Mouse (Mus musculus) megakaryocyte progenitor cell, adult 5-6 weeks (primary cell): ENCODE results near the gene Sfxn5. TPM values are rescaled to one million over a fixed set of nuclear protein-coding genes. Genes with fewer than 3 reads are reported as not detected.

Experiments used
- ATAC-seq: replicated peaks from 2 replicates; pipeline ENCODE4 v1.8.0; 2016; ENCODE audit warnings: mild to moderate bottlenecking, moderate TSS enrichment, inconsistent platforms; ENCODE audit not compliant: poor library complexity
- total RNA-seq, 2 experiments: library from RNA; stranded (forward) in 1 of 2; stranded (reverse) in 1 of 2; fragments of 157-497, 149-512 nt in 1 of 2; fragments of 200-1000 nt in 1 of 2; gene quantifications; 2 replicates each; pipeline versions ENCODE4 v1.2.3 to v1.2.4; 2015 to 2017

Gene Sfxn5
- total RNA-seq, 2 experiments from 2014 or later: 1.7 to 2.7 TPM

DNA sequence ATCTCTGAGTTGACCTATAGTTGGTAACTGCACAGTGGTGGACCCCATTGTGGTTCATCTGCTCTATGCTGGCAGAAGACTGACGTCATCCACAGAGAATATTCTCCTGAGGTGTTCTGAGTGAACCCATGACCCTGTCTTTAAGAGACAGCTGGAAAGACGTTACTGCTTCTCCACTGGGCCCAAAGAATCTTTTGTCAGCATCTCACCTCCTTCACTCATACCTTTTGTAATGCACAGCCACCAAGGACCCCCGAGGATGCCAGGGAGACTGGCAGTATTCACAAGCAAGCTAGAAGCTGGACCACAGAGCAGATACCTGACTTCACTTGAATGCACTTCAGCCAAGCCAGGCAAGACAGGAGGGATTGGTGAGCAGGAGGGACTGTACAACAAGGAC lies 2.1 kb upstream of the Sfxn5 start:
- ATAC-seq: no peak

DNA sequence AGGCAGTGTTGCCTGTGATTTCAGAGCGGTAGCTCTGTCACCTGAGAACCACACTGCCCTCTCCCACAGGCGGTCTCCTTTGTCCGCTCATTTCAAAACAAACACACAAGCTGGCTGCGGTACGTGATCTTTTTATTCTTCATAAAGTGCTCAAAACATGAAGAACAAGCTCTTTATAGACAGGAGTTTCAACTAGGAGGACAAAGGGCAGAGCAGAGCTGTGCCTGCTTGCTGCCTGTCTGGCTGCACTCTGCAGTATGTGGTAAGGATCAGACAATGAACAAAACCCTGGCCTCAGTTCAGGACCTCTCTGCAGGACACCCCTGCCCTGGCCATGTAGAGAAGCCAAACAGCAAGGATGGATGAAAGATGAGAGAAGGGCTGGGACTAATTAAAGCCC lies 1.6 kb upstream of the Sfxn5 start:
- no peak for ATAC-seq

DNA sequence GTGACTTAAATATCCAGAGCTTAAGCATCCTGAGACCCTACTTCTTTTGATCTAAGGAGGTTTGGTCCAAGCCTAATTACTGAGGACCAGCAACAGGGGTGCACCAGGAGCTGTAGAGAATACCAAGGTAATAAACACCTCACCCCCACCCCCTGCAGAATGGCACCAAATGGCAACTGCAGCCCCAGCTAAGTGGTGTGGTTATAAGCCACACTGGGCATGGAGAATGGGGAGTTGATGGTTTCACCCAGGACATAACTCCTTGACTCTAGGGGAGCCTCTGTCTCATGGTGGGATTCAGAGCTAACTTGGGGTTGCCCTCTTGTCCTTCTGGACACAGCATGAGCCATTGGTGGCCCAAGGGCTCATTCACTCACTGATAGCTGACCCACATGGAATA lies 1.0 kb upstream of the Sfxn5 start:
- no peak for ATAC-seq

DNA sequence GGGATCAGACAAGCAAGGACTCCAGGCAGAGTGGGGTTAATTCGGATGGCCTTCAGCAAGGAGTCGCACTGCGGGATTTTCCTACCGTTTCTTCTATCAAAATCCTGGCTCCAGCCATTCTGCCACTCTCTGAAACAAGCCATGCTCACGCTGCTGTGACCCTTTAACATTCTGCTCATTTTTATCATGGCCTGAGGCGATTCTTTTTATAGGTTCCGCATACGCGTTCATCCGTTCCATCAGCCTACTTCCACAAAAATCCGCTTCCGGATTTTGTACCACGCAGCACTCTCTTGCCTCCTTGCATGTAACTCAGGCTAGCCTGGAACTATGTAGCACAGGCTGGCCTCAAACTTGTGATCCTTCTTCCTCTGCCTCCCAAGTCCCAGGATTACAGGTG lies 510 bp upstream of the Sfxn5 start:
- peak; percentile 41 for ATAC-seq

DNA sequence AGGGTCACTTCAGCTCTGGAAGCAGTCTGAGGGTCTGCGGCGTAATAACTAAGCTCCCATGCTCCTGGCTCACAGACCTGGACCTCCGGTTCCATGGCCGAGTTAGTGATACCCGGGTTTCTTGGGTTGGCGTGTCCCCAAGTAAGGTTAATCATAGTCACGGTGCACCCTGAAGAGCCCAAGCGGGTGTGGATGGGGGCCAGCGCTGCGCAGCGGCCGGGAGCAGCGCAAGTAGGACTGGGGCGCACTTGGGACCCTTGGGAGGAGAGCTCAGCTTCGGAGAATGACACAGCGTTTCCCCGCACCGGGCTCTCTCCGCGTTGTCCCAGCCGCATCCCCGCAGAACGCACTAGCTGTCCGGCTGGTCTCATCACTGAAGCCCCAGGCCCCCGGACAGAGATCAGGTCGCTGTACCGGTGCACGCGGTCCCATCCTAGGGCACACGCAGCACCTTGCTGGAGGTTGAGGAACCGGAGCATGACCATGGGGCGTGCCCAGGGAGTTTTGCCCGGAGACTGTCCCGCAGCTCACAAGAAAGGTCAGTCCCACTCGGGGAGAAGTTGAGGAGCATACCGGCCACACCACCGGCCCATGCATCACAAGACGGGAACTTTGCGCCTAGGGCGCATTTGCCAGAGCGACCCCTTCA lies 747 bp downstream of the Sfxn5 start:
- peak; percentile 24 for ATAC-seq

- ATAC-seq: no peak
These were observed 1.5 kb downstream of the Sfxn5 start for GRCm38 (mm10) chr6:85331736-85332135.

DNA sequence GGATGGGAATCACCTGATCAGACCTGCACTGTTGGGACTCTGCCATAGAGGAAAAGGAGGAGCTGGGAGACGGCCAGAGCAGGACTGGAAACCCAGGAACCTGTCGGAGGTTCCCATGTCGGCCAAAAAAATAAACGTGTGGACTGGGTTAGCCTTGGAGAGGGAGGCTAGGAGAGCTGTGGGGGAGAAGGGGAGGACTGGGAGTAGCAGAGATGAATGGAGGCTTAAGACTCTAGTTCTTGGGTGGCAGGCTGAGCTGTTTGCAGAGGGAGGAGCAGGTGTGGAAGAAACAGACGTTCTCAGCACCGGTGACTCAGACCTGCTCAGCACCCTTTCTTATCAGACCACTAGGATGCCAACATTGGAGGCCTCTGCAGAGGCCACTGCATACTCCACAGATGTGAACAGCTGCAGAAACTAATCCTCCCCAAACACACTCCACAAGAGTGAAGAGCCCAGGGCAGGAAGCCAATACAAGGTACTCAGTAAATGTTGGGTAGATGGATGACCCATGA lies 1.9 kb downstream of the Sfxn5 start:
- ATAC-seq: no peak

- no peak for ATAC-seq
These were observed 3.5 kb downstream of the Sfxn5 start for GRCm38 (mm10) chr6:85329666-85330185.

- ATAC-seq: peak; percentile 35; the same call in 1 of the 2 replicates
These were observed 6.7 kb downstream of the Sfxn5 start for GRCm38 (mm10) chr6:85326564-85326963.

- peak; percentile 42 for ATAC-seq
These were observed 8.1 kb downstream of the Sfxn5 start for GRCm38 (mm10) chr6:85325109-85325508.

GRCm38 (mm10) chr6:85320445-85320866 lies 12.8 kb downstream of the Sfxn5 start:
- no peak for ATAC-seq

- ATAC-seq: no peak
These were observed 17.0 kb downstream of the Sfxn5 start for GRCm38 (mm10) chr6:85316211-85316610.

DNA sequence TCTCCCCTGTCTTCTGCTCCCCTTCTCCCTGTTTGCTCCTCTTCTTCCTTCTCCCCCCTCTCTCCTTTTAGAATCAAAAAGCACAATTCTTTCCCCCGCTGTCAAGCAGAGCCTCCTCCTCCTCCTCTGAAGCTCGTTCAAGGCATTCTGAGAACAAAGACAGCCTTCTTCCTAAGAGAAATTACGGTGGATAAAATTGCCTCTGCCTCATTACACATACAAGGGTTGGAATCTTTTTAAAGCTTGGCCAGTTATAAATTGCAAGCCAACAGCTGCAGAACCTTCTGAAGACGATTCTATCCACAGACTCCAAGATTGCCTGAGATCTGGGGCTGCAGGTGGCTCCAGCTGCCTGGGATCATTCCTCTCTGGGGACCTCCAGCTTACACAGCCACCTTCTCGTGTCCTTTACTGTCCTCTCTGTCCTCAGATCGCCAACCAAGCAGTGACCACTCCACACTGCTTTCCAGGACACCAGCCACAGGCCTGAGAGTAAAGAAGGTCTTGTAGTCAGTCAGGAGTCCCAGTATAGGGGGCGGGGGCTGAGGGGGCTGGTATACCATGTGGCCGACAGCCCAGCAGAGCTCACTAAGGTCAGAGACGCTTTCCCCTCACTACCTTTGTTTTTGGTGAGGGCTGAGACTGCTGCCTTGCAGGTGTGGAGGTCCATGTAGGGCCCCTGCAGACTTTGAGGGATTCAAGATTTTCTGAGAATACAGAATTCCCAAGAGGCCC lies 19.0 kb downstream of the Sfxn5 start:
- no peak for ATAC-seq

GRCm38 (mm10) chr6:85307894-85308293 lies 25.3 kb downstream of the Sfxn5 start:
- no peak for ATAC-seq

DNA sequence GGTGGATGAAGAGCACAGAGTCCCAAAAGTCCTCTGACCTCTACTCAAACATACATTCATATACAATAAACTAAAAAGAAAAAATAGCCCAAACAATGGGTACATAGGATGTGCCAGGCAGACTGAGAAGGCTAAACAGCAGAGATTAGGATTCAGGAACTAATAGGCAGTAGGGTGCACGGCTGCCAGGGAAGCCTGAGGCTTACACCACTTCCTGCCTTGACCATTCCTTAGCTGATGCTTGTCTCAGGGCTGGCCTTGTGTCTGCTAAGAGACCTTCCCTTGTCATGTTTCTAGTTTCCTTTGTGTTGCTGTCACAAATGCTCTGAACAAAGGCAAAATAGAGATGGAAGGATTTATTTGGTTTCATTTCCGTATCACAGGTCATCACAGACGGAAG lies 26.8 kb downstream of the Sfxn5 start:
- ATAC-seq: peak; percentile 57; the same call in 1 of the 2 replicates

- ATAC-seq: no peak
These were observed 27.4 kb downstream of the Sfxn5 start for GRCm38 (mm10) chr6:85305826-85306225.

DNA sequence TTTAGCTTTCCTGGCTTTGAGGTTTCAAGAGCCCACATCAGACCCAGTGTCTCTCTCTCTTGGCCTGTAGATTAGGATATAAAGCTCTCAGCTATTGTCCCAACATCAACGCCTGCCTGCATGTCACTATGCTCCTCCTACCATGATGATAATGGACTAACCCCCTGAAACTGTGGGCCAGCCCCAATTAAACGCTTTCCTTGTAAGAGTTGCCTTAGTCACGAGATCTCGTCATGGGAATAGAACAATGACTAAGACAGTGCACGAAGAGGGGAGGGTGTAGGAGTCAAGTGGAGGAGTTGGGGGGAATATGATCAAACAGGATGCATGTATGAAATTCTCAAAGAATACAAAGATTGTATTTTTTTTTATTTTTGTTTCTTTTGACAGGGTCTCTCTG lies 28.3 kb downstream of the Sfxn5 start:
- ATAC-seq: no peak

GRCm38 (mm10) chr6:85302326-85303055 lies 30.7 kb downstream of the Sfxn5 start:
- ATAC-seq: 0 out of 2 replicates have a peak, but pooled peaks have one; percentile 34

DNA sequence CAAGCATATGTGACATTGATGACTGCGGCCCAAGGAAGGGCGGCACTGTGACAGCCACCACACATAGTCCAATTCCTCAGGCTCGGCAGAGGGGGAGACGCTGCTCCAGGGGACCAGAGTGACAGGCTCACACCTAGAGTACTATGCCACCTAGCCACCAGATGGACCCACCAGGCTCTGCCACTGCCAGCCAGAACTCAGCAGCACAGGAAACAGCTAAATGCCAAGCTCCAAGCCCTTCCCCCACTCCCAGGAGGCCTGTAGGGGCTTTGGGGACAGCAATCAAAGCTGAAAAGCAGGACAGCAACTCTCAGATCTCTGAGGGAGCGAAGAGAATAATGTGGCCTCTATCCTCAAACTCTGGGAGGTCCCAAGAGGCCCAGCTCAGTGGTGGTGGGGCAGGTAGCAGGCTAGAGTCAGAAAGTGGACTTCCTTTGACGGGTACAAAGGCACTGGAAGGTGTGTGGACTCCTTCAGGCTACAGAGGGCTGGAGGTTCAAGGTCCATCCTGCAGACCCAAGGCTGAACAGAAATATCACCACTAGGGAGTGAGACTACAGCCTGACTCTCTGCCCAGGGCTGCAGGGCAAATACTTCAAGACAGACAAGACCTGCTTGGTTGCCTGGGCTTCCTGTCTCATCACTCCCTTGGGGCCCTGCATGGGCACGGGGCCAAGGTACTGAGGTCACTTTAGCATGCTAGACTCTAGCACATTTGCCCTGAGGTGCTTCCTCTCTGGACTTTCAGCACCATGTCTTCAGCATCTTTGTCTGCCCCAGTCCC lies 37.6 kb downstream of the Sfxn5 start:
- peak; percentile 60 for ATAC-seq

GRCm38 (mm10) chr6:85294004-85294379 lies 39.2 kb downstream of the Sfxn5 start:
- ATAC-seq: no peak
